Mouse (Mus musculus): ENCODE measurements around the gene Stxbp5. TPM values are rescaled to one million over a fixed set of nuclear protein-coding genes. Genes with fewer than 3 reads are reported as not detected.

Stxbp5 gene
- polyA plus RNA-seq (2012): 0.24 and 0.30 TPM in 2 replicates

DNA sequence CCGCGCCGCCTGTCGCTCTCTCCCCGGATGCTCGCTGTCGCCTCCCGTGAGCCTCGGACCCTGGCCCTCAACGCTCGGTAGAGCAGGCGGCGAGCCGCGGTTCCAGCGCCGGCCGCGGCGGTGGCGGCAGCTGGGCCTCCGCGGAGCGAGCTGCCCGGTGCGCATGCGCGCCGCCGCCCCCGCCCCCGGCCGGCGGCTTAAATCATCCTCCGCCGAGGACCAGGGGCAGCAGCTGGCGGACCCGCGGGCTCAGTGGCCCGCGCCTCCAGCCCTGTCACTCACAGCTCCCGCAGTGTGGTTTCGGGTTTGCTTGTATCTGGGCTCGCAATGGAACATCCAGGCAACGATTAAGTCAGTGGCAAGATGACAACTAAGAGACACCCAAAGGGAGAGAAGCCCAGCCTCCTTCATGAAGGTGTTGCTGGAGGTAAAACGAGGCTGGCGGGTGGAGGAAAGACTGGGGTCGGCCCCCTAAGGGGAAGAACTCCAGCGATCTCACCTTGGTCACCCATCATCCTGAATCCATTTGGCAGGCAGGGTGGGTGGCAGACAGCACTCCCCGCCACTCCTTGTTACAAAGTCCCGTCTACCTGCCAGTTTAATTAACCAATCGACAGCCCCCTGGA, at the start of gene Stxbp5:
Gene Stxbp5, minus strand, starts transcription at position 9 of the 626 bp plus-strand sequence.
- Histone ChIP-seq H3K27me3 (ENCODE audit: control insufficient read depth) (no peaks in the 10 kb centered on the region), H3K36me3 (ENCODE audit: control insufficient read depth) (no peaks in the 10 kb centered on the region; the same call in 1 of the 2 replicates), H3K9me3 (ENCODE audit: control insufficient read depth, low read length) (no peaks in the 10 kb centered on the region), H3K4me1 (ENCODE audit: control insufficient read depth) (peaks cover 27% of the 10 kb centered on the region), H3K4me3 (replicated peaks) (peak within 1 kb of the TSS; percentile 77)
- TF ChIP-seq GATA1 (IDR thresholded peaks at IDR 0.05; ENCODE audit: low read length) (no peak), TAL1 (IDR thresholded peaks at IDR 0.05; ENCODE audit: low read length) (no peak)

DNA sequence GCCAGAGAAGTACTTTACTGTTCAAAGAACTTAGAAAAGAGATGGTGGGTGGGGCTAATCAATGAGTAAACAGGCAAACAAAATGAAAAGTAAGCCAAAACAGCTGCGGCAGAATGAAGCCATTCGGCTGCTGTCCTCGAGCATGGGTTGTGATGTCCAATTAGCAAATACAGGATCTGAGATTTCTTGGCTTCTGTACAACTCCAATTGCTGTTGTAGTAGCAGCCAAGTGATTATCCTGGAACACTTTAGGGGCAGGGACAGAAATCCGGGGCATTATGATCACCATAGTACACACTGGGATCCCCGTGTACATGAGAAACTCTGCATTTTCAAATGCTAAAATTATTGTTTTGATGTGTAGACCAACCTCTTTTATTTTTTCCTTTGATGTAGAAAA, 11.5 kb upstream of the Stxbp5 start:
- no peaks in the 10 kb centered on the region for H3K36me3 ChIP-seq (ENCODE audit: control insufficient read depth)
- TF ChIP-seq GATA1 (IDR thresholded peaks at IDR 0.05; ENCODE audit: low read length) (no peak), TAL1 (IDR thresholded peaks at IDR 0.05; ENCODE audit: low read length) (no peak)
- H3K9me3 ChIP-seq (ENCODE audit: control insufficient read depth, low read length): no peaks in the 10 kb centered on the region
- H3K4me1 ChIP-seq (ENCODE audit: control insufficient read depth): no peaks in the 10 kb centered on the region
- no peak overlapping the region for H3K4me3 ChIP-seq (replicated peaks)
- no peaks in the 10 kb centered on the region for H3K27me3 ChIP-seq (ENCODE audit: control insufficient read depth)

DNA sequence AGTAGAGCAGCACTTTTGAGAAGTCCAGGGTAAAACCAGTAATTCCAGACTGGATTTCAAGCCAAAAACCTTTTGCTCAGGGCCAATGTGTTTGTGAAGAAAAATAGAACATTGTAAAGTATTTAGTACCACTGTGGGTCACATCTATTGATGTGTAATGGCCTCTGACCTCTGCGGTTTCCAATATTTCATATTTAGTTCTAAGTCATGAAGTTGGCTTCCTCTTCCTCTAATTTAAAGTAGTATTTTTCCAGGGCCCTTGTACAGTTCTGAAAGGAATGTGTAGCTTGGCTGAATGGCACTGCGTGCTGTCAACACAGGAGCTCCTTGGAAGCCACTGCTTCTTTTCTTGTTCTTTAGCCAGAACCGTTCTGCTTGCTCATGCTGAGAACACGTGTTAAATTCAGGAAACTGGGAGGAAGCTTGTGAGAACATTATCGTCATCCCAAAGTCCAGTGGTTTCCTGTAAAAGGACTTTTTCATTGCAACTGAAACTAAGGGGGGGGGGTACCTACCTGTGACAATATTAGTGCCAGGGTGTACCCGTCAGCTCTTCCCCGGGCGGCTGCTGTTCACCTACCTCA, 7.1 kb upstream of the Stxbp5 start:
- Histone ChIP-seq H3K4me3 (replicated peaks) (no peak overlapping the region), H3K36me3 (ENCODE audit: control insufficient read depth) (no peaks in the 10 kb centered on the region), H3K4me1 (ENCODE audit: control insufficient read depth) (no peaks in the 10 kb centered on the region), H3K27me3 (ENCODE audit: control insufficient read depth) (no peaks in the 10 kb centered on the region), H3K9me3 (ENCODE audit: control insufficient read depth, low read length) (no peaks in the 10 kb centered on the region)
- TF ChIP-seq GATA1 (IDR thresholded peaks at IDR 0.05; ENCODE audit: low read length): no peak
- TF ChIP-seq TAL1 (IDR thresholded peaks at IDR 0.05; ENCODE audit: low read length): no peak

DNA sequence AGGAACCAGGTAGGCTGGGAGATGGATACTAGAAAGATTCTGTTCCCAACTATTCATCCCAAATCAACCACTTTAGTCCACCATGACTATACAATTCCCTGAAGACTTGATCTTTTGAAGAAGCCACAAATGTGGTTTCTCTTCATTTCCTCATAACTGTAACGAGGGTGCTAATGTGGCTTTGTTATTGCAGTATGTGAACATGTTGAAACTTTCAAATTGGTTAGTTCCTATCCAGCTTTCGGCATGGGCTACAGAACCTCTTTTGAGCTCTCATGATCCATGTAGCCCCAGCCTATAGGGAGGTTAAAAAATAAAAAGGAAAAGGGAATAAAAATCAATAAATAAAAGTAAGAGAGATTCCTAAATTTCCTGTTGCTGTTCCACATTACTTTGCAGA, 6.6 kb upstream of the Stxbp5 start:
- H3K36me3 ChIP-seq (ENCODE audit: control insufficient read depth): no peaks in the 10 kb centered on the region
- H3K4me1 ChIP-seq (ENCODE audit: control insufficient read depth): peaks cover under 1% of the 10 kb centered on the region; the same call in 1 of the 2 replicates
- no peak overlapping the region for H3K4me3 ChIP-seq (replicated peaks)
- H3K9me3 ChIP-seq (ENCODE audit: control insufficient read depth, low read length): no peaks in the 10 kb centered on the region
- TF ChIP-seq GATA1 (IDR thresholded peaks at IDR 0.05; ENCODE audit: low read length) (no peak), TAL1 (IDR thresholded peaks at IDR 0.05; ENCODE audit: low read length) (no peak)
- H3K27me3 ChIP-seq (ENCODE audit: control insufficient read depth): no peaks in the 10 kb centered on the region

DNA sequence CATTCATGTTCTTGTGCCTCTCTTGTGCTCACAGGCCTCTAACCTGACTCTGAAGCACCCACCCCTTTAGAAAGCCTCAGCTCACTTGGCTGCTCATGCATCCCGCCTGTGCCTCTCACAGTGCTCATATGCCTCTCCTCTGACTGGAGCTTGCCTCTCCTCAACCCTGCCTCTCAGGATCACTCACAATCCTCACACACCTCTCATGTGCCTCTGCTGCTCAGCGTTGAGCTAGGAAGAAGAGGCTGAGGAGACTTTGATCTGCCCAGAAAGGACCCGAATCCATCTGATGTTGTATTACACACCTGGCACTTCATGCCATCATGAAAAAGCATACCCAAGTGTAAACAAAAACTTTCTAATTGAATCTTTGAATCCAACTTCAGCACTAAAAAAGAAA, 5.3 kb upstream of the Stxbp5 start:
- H3K4me1 ChIP-seq (ENCODE audit: control insufficient read depth): peaks cover 9% of the 10 kb centered on the region
- no peak for TF ChIP-seq TAL1 (IDR thresholded peaks at IDR 0.05; ENCODE audit: low read length)
- no peak for TF ChIP-seq GATA1 (IDR thresholded peaks at IDR 0.05; ENCODE audit: low read length)
- H3K9me3 ChIP-seq (ENCODE audit: control insufficient read depth, low read length): no peaks in the 10 kb centered on the region
- no peak overlapping the region for H3K4me3 ChIP-seq (replicated peaks)
- no peaks in the 10 kb centered on the region for H3K27me3 ChIP-seq (ENCODE audit: control insufficient read depth)
- no peaks in the 10 kb centered on the region for H3K36me3 ChIP-seq (ENCODE audit: control insufficient read depth)

DNA sequence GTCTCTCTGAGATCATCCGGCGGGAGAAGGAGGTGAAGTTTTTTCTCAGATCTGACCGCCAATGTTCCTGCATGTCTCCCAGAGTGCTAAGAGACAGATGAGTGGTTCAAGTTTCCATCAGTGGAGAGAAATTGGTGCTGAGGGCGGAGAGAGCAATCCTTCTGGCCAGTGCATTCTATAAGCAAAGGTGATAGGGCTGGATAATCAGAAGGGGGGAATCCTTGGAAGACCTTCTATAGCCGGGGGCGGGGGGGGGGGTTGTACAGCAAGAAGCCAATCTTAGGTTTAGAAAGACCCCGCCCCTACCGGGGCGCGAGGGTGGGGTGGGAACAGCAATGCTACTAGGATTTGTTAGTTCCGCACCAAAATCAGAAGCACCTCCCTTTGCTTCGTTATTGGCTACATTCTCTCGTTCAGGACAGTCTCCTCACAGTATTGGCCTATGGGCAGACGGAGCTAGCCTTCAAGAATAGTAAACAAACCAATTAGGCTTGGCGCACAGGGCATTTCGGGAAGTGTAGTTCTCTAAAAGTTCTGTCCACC, 889 bp upstream of the Stxbp5 start:
- Histone ChIP-seq H3K36me3 (ENCODE audit: control insufficient read depth) (no peaks in the 10 kb centered on the region), H3K4me3 (replicated peaks) (peak overlapping the region; percentile 77), H3K4me1 (ENCODE audit: control insufficient read depth) (peaks cover 27% of the 10 kb centered on the region), H3K27me3 (ENCODE audit: control insufficient read depth) (no peaks in the 10 kb centered on the region), H3K9me3 (ENCODE audit: control insufficient read depth, low read length) (no peaks in the 10 kb centered on the region)
- no peak for TF ChIP-seq GATA1 (IDR thresholded peaks at IDR 0.05; ENCODE audit: low read length)
- TF ChIP-seq TAL1 (IDR thresholded peaks at IDR 0.05; ENCODE audit: low read length): no peak

DNA sequence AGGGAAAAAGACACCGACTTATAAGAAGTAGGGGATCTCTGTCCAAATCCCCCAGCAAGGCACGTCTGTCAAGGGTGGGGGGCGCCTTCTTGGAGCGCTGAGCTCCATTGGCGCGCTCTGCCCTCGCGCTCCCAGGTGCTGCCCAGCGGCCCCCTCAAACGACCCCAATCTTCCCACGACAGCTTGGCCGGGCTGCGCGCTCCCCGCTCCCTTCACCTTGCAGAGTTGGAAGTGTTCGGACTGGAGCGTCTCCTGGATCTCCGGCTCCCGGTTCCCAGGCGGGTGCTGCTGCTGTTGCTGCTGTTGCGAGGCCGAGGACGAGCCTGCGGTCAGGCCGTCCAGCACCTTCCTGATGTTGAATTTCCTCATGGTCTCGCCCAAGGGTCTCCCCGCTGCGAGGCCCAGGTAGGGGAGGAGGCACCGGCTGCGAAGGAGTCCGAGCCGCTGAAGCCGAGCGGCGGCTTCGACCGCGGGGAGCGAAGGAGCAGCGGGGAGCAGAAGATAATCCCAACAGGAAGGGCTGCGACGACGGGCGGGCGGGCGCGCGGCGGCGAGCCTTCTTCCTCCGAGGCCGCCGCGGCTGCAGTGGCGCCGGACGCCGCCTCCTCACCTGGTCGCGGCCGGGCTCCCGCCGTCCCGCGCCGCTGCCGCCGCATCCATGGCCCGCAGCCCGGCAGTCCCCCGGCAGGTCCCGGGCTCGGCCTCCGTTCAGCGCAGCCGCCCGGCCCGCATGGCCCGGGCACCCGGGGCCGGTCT, 386 bp downstream of the Stxbp5 start:
- Histone ChIP-seq H3K4me3 (replicated peaks) (peak overlapping the region; percentile 77), H3K9me3 (ENCODE audit: control insufficient read depth, low read length) (no peaks in the 10 kb centered on the region), H3K27me3 (ENCODE audit: control insufficient read depth) (no peaks in the 10 kb centered on the region), H3K36me3 (ENCODE audit: control insufficient read depth) (no peaks in the 10 kb centered on the region; the same call in none of the 2 replicates), H3K4me1 (ENCODE audit: control insufficient read depth) (peaks cover 27% of the 10 kb centered on the region)
- no peak for TF ChIP-seq TAL1 (IDR thresholded peaks at IDR 0.05; ENCODE audit: low read length)
- no peak for TF ChIP-seq GATA1 (IDR thresholded peaks at IDR 0.05; ENCODE audit: low read length)

DNA sequence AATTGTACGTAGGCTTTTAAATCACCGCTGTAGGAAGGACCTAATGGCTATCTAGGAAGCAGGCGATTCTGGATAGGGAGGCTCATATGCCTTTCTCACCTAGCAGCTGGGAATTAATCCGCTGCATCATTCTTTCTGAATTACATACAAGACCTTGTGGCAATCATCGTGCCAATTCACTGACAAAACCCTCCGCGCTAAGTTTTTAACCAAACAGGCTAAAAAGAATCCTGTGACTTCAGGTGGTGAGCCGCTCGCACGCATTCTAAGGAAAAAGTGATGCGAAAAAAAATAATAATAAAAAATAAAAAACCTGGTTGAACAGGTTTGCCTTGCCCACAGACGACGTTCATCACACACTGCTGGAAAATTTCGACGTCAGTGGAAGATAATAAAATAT, 1.1 kb downstream of the Stxbp5 start:
- peak overlapping the region; percentile 77 for H3K4me3 ChIP-seq (replicated peaks)
- TF ChIP-seq GATA1 (IDR thresholded peaks at IDR 0.05; ENCODE audit: low read length): no peak
- no peak for TF ChIP-seq TAL1 (IDR thresholded peaks at IDR 0.05; ENCODE audit: low read length)
- no peaks in the 10 kb centered on the region for H3K9me3 ChIP-seq (ENCODE audit: control insufficient read depth, low read length)
- peaks cover 6% of the 10 kb centered on the region for H3K36me3 ChIP-seq (ENCODE audit: control insufficient read depth)
- H3K4me1 ChIP-seq (ENCODE audit: control insufficient read depth): peaks cover 27% of the 10 kb centered on the region
- H3K27me3 ChIP-seq (ENCODE audit: control insufficient read depth): no peaks in the 10 kb centered on the region

DNA sequence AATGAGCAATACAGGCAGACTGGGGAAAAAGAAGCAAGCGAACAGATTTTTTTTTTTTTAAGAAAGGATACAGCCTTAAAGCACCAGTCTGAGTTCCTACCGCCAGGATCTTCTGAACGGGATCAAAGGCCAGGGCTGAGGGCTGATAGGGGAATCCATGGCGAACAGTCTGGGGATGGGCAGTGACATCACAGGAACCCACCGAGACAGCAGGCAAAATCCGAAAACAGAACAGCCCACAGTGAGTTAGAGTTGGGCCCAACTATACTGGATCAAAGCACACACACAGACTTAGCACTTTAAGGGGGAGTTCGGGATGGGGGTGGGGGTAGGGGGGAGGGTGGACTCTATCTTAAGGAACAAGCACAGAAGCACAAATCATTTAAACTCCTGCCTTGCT, 1.8 kb downstream of the Stxbp5 start:
- Histone ChIP-seq H3K27me3 (ENCODE audit: control insufficient read depth) (no peaks in the 10 kb centered on the region), H3K36me3 (ENCODE audit: control insufficient read depth) (peaks cover 13% of the 10 kb centered on the region), H3K4me3 (replicated peaks) (peak overlapping the region; percentile 77), H3K4me1 (ENCODE audit: control insufficient read depth) (peaks cover 27% of the 10 kb centered on the region), H3K9me3 (ENCODE audit: control insufficient read depth, low read length) (no peaks in the 10 kb centered on the region)
- no peak for TF ChIP-seq TAL1 (IDR thresholded peaks at IDR 0.05; ENCODE audit: low read length)
- TF ChIP-seq GATA1 (IDR thresholded peaks at IDR 0.05; ENCODE audit: low read length): no peak

All from erythroblast, embryonic 14.5 days (primary cell).